22 mouse cellular contexts compared by ENCODE assay signal in the genomic region with DNA sequence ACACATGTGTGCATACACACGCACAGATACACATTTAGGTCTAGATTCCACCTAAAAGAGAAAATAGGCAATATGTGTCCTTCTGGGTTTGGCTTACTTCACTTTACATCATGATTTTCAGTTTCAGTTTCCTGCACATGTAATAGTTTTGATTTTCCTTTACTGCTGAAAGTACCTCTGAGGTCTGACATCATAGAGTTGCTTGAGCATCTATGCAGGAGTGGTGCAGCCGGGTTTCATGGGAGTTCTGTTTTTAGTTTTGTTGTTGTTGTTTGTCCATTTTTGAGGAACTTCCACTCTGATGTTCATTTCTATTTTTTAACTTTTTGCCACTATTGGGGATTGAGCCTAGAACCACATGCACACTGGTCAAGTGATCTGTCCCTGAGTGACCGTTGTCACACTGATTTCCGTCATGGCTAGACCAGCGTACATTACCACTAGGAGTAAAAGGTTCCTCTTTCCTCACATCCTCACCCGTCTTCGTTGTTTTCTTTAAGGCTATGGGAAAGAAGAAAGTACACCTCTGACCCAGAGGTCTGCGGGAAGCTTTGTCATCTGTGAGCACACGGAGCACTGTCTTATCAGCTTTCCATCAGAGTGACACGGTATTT. TPM values are rescaled to one million over a fixed set of nuclear protein-coding genes. Genes with fewer than 3 reads are reported as not detected.
DNase-seq lines count a peak whose midpoint lies in the region; ATAC-seq and TF ChIP-seq lines count a peak whose summit lies in the region.
"Had no signal": no experiment of that assay in that cellular context is flagged by ENCODE, and none has a peak within 500 bp of the region (broad histone marks: within the 10 kb centered on the region; RNA-seq: fewer than 3 reads in every experiment).

No protein-coding gene starts in this region.

- H3K9ac ChIP-seq in liver, embryonic 12.5 days: 0 out of 2 replicates have a peak overlapping the region, but pooled peaks have one; percentile 4
- H3K9ac ChIP-seq in liver, embryonic 11.5 days (ENCODE audit: low read depth, low read length): no peak overlapping the region
- no peak overlapping the region for H3K9ac ChIP-seq in liver, postnatal 0 days (replicated peaks)
- H3K9ac ChIP-seq: embryonic facial prominence, embryonic 15.5 days; heart, embryonic 12.5 days had no signal

- DNase-seq in liver, embryonic 11.5 days (ENCODE audit: low spot score): no peak
- no peak for DNase-seq in liver, postnatal 0 days
- no peak for DNase-seq in heart, embryonic 10.5 days (ENCODE audit: low spot score)
- DNase-seq in right cerebral cortex, postnatal 25 days: no peak
- no peak for DNase-seq in ovary, postnatal 36 days (ENCODE audit: low spot score)
- DNase-seq: cerebellum, postnatal 10 days; embryo, embryonic 11 days; gastrocnemius, postnatal 36 days; heart, postnatal 36 days; kidney, adult 8-10 months; kidney, postnatal 4 days; lung, adult 2 months; right cerebral cortex, postnatal 4 days; thymus, adult 18-20 months had no signal

- TF ChIP-seq EP300 in liver, postnatal 0 days (IDR thresholded peaks at IDR 0.05; ENCODE audit: low read depth): peak; percentile 52; the same call in 1 of the 2 replicates

- H3K27me3 ChIP-seq in liver, embryonic 12.5 days (replicated peaks): no peaks in the 10 kb centered on the region; the same call in 1 of the 2 replicates
- H3K27me3 ChIP-seq in liver, embryonic 11.5 days (replicated peaks; ENCODE audit: control insufficient read depth, insufficient read depth, low read length): no peaks in the 10 kb centered on the region
- H3K27me3 ChIP-seq in liver, postnatal 0 days (ENCODE audit: insufficient read depth, low read length): no peaks in the 10 kb centered on the region
- no peaks in the 10 kb centered on the region for H3K27me3 ChIP-seq in heart, embryonic 10.5 days (ENCODE audit: insufficient read depth, poor library complexity, severe bottlenecking)
- H3K27me3 ChIP-seq: heart, embryonic 12.5 days had no signal

- H3K36me3 ChIP-seq in liver, embryonic 12.5 days: peaks cover 10% of the 10 kb centered on the region; the same call in 1 of the 2 replicates
- no peaks in the 10 kb centered on the region for H3K36me3 ChIP-seq in liver, embryonic 11.5 days (ENCODE audit: control insufficient read depth, insufficient read depth, low read length)
- no peaks in the 10 kb centered on the region; the same call in 1 of the 2 replicates for H3K36me3 ChIP-seq in liver, postnatal 0 days (replicated peaks; ENCODE audit: insufficient read depth, low read length)
- no peaks in the 10 kb centered on the region for H3K36me3 ChIP-seq in heart, embryonic 10.5 days
- H3K36me3 ChIP-seq: embryonic facial prominence, embryonic 15.5 days; heart, embryonic 12.5 days had no signal

- WGBS in liver, embryonic 12.5 days (ENCODE audit: insufficient replicate concordance): 33% methylated on average over 10 of the region's 10 CpGs
- 44% methylated on average over 10 of the region's 10 CpGs for WGBS in liver, embryonic 11.5 days
- WGBS in liver, postnatal 0 days (ENCODE audit: insufficient replicate concordance): 37% methylated on average over 10 of the region's 10 CpGs
- WGBS in heart, embryonic 10.5 days: 65% methylated on average over 10 of the region's 10 CpGs

- peaks cover 51% of the 10 kb centered on the region for H3K4me1 ChIP-seq in liver, embryonic 12.5 days
- peaks cover 35% of the 10 kb centered on the region for H3K4me1 ChIP-seq in liver, embryonic 11.5 days (replicated peaks; ENCODE audit: control insufficient read depth, insufficient read depth, low read length)
- H3K4me1 ChIP-seq in brown adipose tissue, adult 24 weeks (ENCODE audit: control insufficient read depth, insufficient read depth, insufficient read length, low read length): peaks cover 10% of the 10 kb centered on the region
- H3K4me1 ChIP-seq in liver, postnatal 0 days (ENCODE audit: insufficient read depth): peaks cover 40% of the 10 kb centered on the region
- H3K4me1 ChIP-seq in heart, embryonic 10.5 days: peaks cover 45% of the 10 kb centered on the region

- H3K4me3 ChIP-seq in liver, embryonic 12.5 days: no peak overlapping the region
- no peak overlapping the region for H3K4me3 ChIP-seq in liver, embryonic 11.5 days (ENCODE audit: low read depth, low read length)
- H3K4me3 ChIP-seq in brown adipose tissue, adult 24 weeks (ENCODE audit: insufficient read depth, low read depth, low read length): no peak overlapping the region
- no peak overlapping the region for H3K4me3 ChIP-seq in liver, postnatal 0 days (ENCODE audit: low read depth, low read length)
- no peak overlapping the region for H3K4me3 ChIP-seq in heart, embryonic 10.5 days
- H3K4me3 ChIP-seq: embryonic facial prominence, embryonic 15.5 days; heart, embryonic 12.5 days had no signal

- peak overlapping the region; percentile 27; the same call in 1 of the 2 replicates for H3K4me2 ChIP-seq in liver, embryonic 12.5 days
- no peak overlapping the region for H3K4me2 ChIP-seq in liver, embryonic 11.5 days
- peak overlapping the region; percentile 13 for H3K4me2 ChIP-seq in liver, postnatal 0 days (ENCODE audit: low read depth, low read length)
- H3K4me2 ChIP-seq: embryonic facial prominence, embryonic 15.5 days; heart, embryonic 12.5 days had no signal

- no peak overlapping the region for H3K27ac ChIP-seq in liver, embryonic 12.5 days
- no peak overlapping the region for H3K27ac ChIP-seq in liver, embryonic 11.5 days (ENCODE audit: low read depth, low read length)
- H3K27ac ChIP-seq in brown adipose tissue, adult 24 weeks (replicated peaks; ENCODE audit: low read depth, low read length): peak overlapping the region; percentile 36
- peak overlapping the region; percentile 45; the same call in 1 of the 2 replicates for H3K27ac ChIP-seq in liver, postnatal 0 days (ENCODE audit: low read depth)
- no peak overlapping the region for H3K27ac ChIP-seq in heart, embryonic 10.5 days
- H3K27ac ChIP-seq: embryonic facial prominence, embryonic 15.5 days; hindbrain, postnatal 0 days had no signal

- H3K9me3 ChIP-seq in liver, embryonic 12.5 days (replicated peaks): no peaks in the 10 kb centered on the region
- H3K9me3 ChIP-seq in liver, embryonic 11.5 days (ENCODE audit: control insufficient read depth, low read length): no peaks in the 10 kb centered on the region
- no peaks in the 10 kb centered on the region for H3K9me3 ChIP-seq in liver, postnatal 0 days (ENCODE audit: low read length)
- no peaks in the 10 kb centered on the region for H3K9me3 ChIP-seq in heart, embryonic 10.5 days
- H3K9me3 ChIP-seq: embryonic facial prominence, embryonic 15.5 days; heart, embryonic 12.5 days had no signal

- no peak for ATAC-seq in liver, embryonic 12.5 days
- ATAC-seq in liver, embryonic 11.5 days (replicated peaks; ENCODE audit: low FRiP score): no peak
- ATAC-seq in liver, postnatal 0 days: no peak
- peak; percentile 53 for ATAC-seq in neutrophil, adult 5-6 weeks (ENCODE audit: extremely low read depth, insufficient number of reproducible peaks, low FRiP score, poor library complexity, severe bottlenecking)
- ATAC-seq: forebrain, embryonic 14.5 days; hindbrain, postnatal 0 days had no signal

- no peak for TF ChIP-seq CTCF in liver, postnatal 0 days (IDR thresholded peaks at IDR 0.05; ENCODE audit: low read depth)

RNA-seq across cellular contexts. Expression of gene Ccrl2, which starts 1.7 kb away (rescaled TPM):
- 12.2 and 13.4 TPM in 2 replicates for polyA plus RNA-seq in liver, embryonic 12.5 days (2016; fragmentation: Nextera tagmentation; extraction: Ambion mirVana)
- polyA plus RNA-seq in liver, embryonic 11.5 days (2014; fragmentation: Nextera tagmentation; extraction: Ambion mirVana): 4.7 and 5.2 TPM in 2 replicates
- 1.3 and 1.6 TPM in 2 replicates for polyA plus RNA-seq in brown adipose tissue, adult 24 weeks (2012; ENCODE audit: insufficient read depth, insufficient read length, missing spikeins)
- 7.4 and 8.4 TPM in 2 replicates for polyA plus RNA-seq in liver, postnatal 0 days (2015; fragmentation: Nextera tagmentation; extraction: Ambion mirVana)
- 12.0 and 12.5 TPM in 2 replicates for total RNA-seq in neutrophil, adult 5-6 weeks (2017)
- polyA plus RNA-seq in heart, embryonic 10.5 days (2016; fragmentation: Nextera tagmentation; extraction: Ambion mirVana): 2.6 and 3.0 TPM in 2 replicates

RNA-seq across cellular contexts. Expression of gene Ltf, which starts 40.0 kb away (rescaled TPM):
- 17.0 and 18.7 TPM in 2 replicates for polyA plus RNA-seq in liver, embryonic 12.5 days (2016; fragmentation: Nextera tagmentation; extraction: Ambion mirVana)
- polyA plus RNA-seq in liver, embryonic 11.5 days (2014; fragmentation: Nextera tagmentation; extraction: Ambion mirVana): 7.2 and 8.8 TPM in 2 replicates
- polyA plus RNA-seq in brown adipose tissue, adult 24 weeks (2012; ENCODE audit: insufficient read depth, insufficient read length, missing spikeins): not detected in 2 replicates
- polyA plus RNA-seq in liver, postnatal 0 days (2015; fragmentation: Nextera tagmentation; extraction: Ambion mirVana): 235 and 247 TPM in 2 replicates
- total RNA-seq in neutrophil, adult 5-6 weeks (2017): 19.4 and 33.3 TPM in 2 replicates
- polyA plus RNA-seq in heart, embryonic 10.5 days (2016; fragmentation: Nextera tagmentation; extraction: Ambion mirVana): 0.40 TPM in 1 of 2 replicates, not detected in the other
- total RNA-seq: ES-E14; gastrocnemius, postnatal 36 days had no signal

RNA-seq across cellular contexts. Expression of gene Lrrfip2, which starts 58.3 kb away (rescaled TPM):
- polyA plus RNA-seq in liver, embryonic 12.5 days (2016; fragmentation: Nextera tagmentation; extraction: Ambion mirVana): 29.5 and 30.6 TPM in 2 replicates
- polyA plus RNA-seq in liver, embryonic 11.5 days (2014; fragmentation: Nextera tagmentation; extraction: Ambion mirVana): 40.0 and 40.3 TPM in 2 replicates
- 36.9 and 43.5 TPM in 2 replicates for polyA plus RNA-seq in brown adipose tissue, adult 24 weeks (2012; ENCODE audit: insufficient read depth, insufficient read length, missing spikeins)
- 18.4 and 18.5 TPM in 2 replicates for polyA plus RNA-seq in liver, postnatal 0 days (2015; fragmentation: Nextera tagmentation; extraction: Ambion mirVana)
- 95.8 and 97.4 TPM in 2 replicates for total RNA-seq in neutrophil, adult 5-6 weeks (2017)
- 50.9 and 51.3 TPM in 2 replicates for polyA plus RNA-seq in heart, embryonic 10.5 days (2016; fragmentation: Nextera tagmentation; extraction: Ambion mirVana)

Comparison
In these comparisons a context has a peak if more than half of its experiments do, and no peak if none do; other contexts are left out.
1. H3K27ac ChIP-seq: peak in brown adipose tissue, adult 24 weeks (single experiment) and liver, postnatal 0 days (single experiment); none in liver, embryonic 12.5 days (single experiment), liver, embryonic 11.5 days (single experiment) and heart, embryonic 10.5 days (single experiment).
2. RNA of gene Ltf, which starts 40.0 kb away (polyA plus RNA-seq): 235 to 247 TPM in liver, postnatal 0 days; 17.0 to 18.7 TPM in liver, embryonic 12.5 days, 7.2 to 8.8 TPM in liver, embryonic 11.5 days, 0.40 TPM in heart, embryonic 10.5 days and not detected in brown adipose tissue, adult 24 weeks; every median in the first group is over 10 times any median in the second.